Mouse (Mus musculus): Measurements from ENCODE around the gene Rora. TPM values are rescaled to one million over a fixed set of nuclear protein-coding genes. Genes with fewer than 3 reads are reported as not detected.

The Rora gene
- total RNA-seq, 2 experiments from 2014 or later = 1.3 to 1.9 TPM

- no peak for ATAC-seq (ENCODE audit: poor library complexity, severe bottlenecking)
These were observed 719.3 kb downstream of the Rora start for GRCm38 (mm10) chr9:69372871-69373270.

- no peak for ATAC-seq (ENCODE audit: poor library complexity, severe bottlenecking)
These were observed 723.5 kb downstream of the Rora start for GRCm38 (mm10) chr9:69376982-69377653.

GRCm38 (mm10) chr9:69377654-69378045, 724.1 kb downstream of the Rora start:
- ATAC-seq (ENCODE audit: poor library complexity, severe bottlenecking) = no peak

- no peak for ATAC-seq (ENCODE audit: poor library complexity, severe bottlenecking)
These were observed 727.0 kb downstream of the Rora start for GRCm38 (mm10) chr9:69380546-69380945.

- ATAC-seq (ENCODE audit: poor library complexity, severe bottlenecking) = no peak
These were observed 728.2 kb downstream of the Rora start for GRCm38 (mm10) chr9:69381741-69382140.

- ATAC-seq (ENCODE audit: poor library complexity, severe bottlenecking) = no peak
These were observed 730.9 kb downstream of the Rora start for GRCm38 (mm10) chr9:69384475-69384874.

- ATAC-seq (ENCODE audit: poor library complexity, severe bottlenecking) = no peak
These were observed 731.3 kb downstream of the Rora start for GRCm38 (mm10) chr9:69384905-69385304.

- no peak for ATAC-seq (ENCODE audit: poor library complexity, severe bottlenecking)
These were observed 733.7 kb downstream of the Rora start for GRCm38 (mm10) chr9:69387296-69387695.

GRCm38 (mm10) chr9:69390631-69391030, 737.0 kb downstream of the Rora start:
- ATAC-seq (ENCODE audit: poor library complexity, severe bottlenecking) = no peak

GRCm38 (mm10) chr9:69394234-69394633, 740.6 kb downstream of the Rora start:
- ATAC-seq (ENCODE audit: poor library complexity, severe bottlenecking) = no peak

- ATAC-seq (ENCODE audit: poor library complexity, severe bottlenecking) = 0 out of 2 replicates have a peak, but pooled peaks have one; percentile 14
These were observed 743.8 kb downstream of the Rora start for GRCm38 (mm10) chr9:69397432-69397759.

GRCm38 (mm10) chr9:69397760-69398452, 744.3 kb downstream of the Rora start, which contains the start of gene Ice2:
Gene Ice2 (plus strand): TSS chr9:69397906.
- peak; percentile 93 for ATAC-seq (ENCODE audit: poor library complexity, severe bottlenecking)

GRCm38 (mm10) chr9:69398453-69398850, 744.9 kb downstream of the Rora start:
- ATAC-seq (ENCODE audit: poor library complexity, severe bottlenecking) = peak; percentile 35

GRCm38 (mm10) chr9:69404671-69405070, 751.1 kb downstream of the Rora start:
- no peak for ATAC-seq (ENCODE audit: poor library complexity, severe bottlenecking)

- ATAC-seq (ENCODE audit: poor library complexity, severe bottlenecking) = no peak
These were observed 765.9 kb downstream of the Rora start for GRCm38 (mm10) chr9:69419476-69419875.

GRCm38 (mm10) chr9:69430531-69430930, 776.9 kb downstream of the Rora start:
- no peak for ATAC-seq (ENCODE audit: poor library complexity, severe bottlenecking)

GRCm38 (mm10) chr9:69431863-69432555, 778.4 kb downstream of the Rora start:
- no peak for ATAC-seq (ENCODE audit: poor library complexity, severe bottlenecking)

- no peak for ATAC-seq (ENCODE audit: poor library complexity, severe bottlenecking)
These were observed 781.6 kb downstream of the Rora start for GRCm38 (mm10) chr9:69435194-69435593.

GRCm38 (mm10) chr9:69435662-69436061, 782.1 kb downstream of the Rora start:
- no peak for ATAC-seq (ENCODE audit: poor library complexity, severe bottlenecking)
